Mouse (Mus musculus) hindbrain, postnatal 0 days (tissue): Measurements from ENCODE around the gene Eln. TPM values are rescaled to one million over a fixed set of nuclear protein-coding genes. Genes with fewer than 3 reads are reported as not detected.

Experiments used
- ATAC-seq: fragments of 200-750 bp; cut with Nextera tagmentation; 2 replicates; pipeline ENCODE4 v1.8.0; 2017; ENCODE audit warnings: mild to moderate bottlenecking, moderate TSS enrichment, moderate library complexity
- DNase-seq: peaks from one replicate; pipeline ENCODE4 v3.0.0-alpha.2; 2015; ENCODE audit warnings: low spot score
- H3K27ac ChIP-seq: fragments of 300-500 bp; sonication (generic); 2 replicates; pipeline ENCODE4 v1.5.1; 2014; ENCODE audit warnings: mild to moderate bottlenecking
- H3K27me3 ChIP-seq: fragments of 300-500 bp; sonication (generic); 2 replicates; pipeline ENCODE4 v1.6.1; 2014; ENCODE audit warnings: low read length, mixed read lengths; ENCODE audit not compliant: insufficient read depth
- H3K36me3 ChIP-seq: fragments of 300-500 bp; sonication (generic); 2 replicates; pipeline ENCODE4 v1.6.1; 2014; ENCODE audit warnings: low read length, mixed read lengths; ENCODE audit not compliant: insufficient read depth
- H3K4me1 ChIP-seq: fragments of 300-500 bp; sonication (generic); 2 replicates; pipeline ENCODE4 v1.6.1; 2014; ENCODE audit warnings: antibody characterized with exemption, low read length, mixed read lengths; ENCODE audit not compliant: insufficient read depth
- H3K4me2 ChIP-seq: fragments of 300-500 bp; sonication (generic); 2 replicates; pipeline ENCODE4 v1.6.1; 2014; ENCODE audit warnings: low read depth, mild to moderate bottlenecking, low read length, moderate library complexity, mixed read lengths
- H3K4me3 ChIP-seq: fragments of 300-500 bp; sonication (generic); 2 replicates; pipeline ENCODE4 v1.5.1; 2014; ENCODE audit warnings: low read length
- H3K9ac ChIP-seq: fragments of 300-500 bp; sonication (generic); replicated peaks from 2 replicates; pipeline ENCODE4 v1.6.1; 2014; ENCODE audit warnings: mild to moderate bottlenecking, low read length, moderate library complexity, mixed read lengths
- H3K9me3 ChIP-seq: fragments of 300-500 bp; sonication (generic); 2 replicates; pipeline ENCODE4 v1.6.1; 2016; ENCODE audit warnings: low read length, mixed read lengths
- CTCF ChIP-seq: IDR thresholded peaks from 2 replicates; pipeline ENCODE4 v1.5.1; 2016; ENCODE audit warnings: antibody characterized with exemption, control low read depth, low read depth
- WGBS: fragments of 180-500 bp; shearing (Covaris S2); extraction: QIAGEN DNeasy Blood & Tissue Kit; methylation state at CpG from one replicate; pipeline ENCODE4 v1.1.7; 2014; 5-methylcytosine and 5-hydroxymethylcytosine counted together
- polyA plus RNA-seq: library from polyadenylated mRNA; unstranded; fragments of >200 nt; fragmentation: Nextera tagmentation; extraction: Ambion mirVana; gene quantifications from 2 replicates; pipeline ENCODE4 v1.2.1, GENCODE M21; 2015
- total RNA-seq: library from RNA; depleted of rRNA; stranded (reverse); fragments of >200 nt; gene quantifications from 2 replicates; pipeline ENCODE4 v1.2.3, GENCODE M21; 2014

The Eln gene
- total and polyA plus RNA-seq, 2 experiments from 2014 or later: 43.3 to 47.4 TPM

DNA sequence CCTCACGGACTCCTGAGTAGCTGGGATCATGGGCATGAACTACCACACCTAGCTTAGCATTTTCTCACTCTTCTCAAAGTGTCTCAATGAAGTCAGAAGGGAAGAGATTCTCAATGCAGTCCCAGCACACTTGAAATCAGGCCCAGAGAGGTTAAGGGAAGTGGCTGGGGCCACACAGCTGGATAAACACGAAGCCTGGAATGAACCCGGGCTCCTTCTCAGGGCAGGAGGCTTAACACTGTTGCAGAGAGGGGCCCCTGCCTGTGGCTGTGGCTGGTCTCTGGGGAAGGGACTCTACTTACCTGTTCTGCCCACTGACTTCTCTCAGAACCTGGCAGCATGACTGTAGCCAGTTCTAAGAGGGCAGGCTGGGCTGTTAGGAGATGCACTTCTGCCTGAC, 7.2 kb downstream of the Eln start:
- no peaks in the 10 kb centered on the region for H3K36me3 ChIP-seq
- H3K9me3 ChIP-seq: no peaks in the 10 kb centered on the region
- no peaks in the 10 kb centered on the region for H3K27me3 ChIP-seq
- H3K4me3 ChIP-seq: no peak overlapping the region
- 58% methylated on average over 3 of the region's 3 CpGs for WGBS
- H3K4me1 ChIP-seq: 0 out of 2 replicates have a peak, but pooled peaks cover 4% of the 10 kb centered on the region
- DNase-seq: no peak
- ATAC-seq: no peak
- no peak overlapping the region for H3K27ac ChIP-seq
- no peak for TF ChIP-seq CTCF
- H3K4me2 ChIP-seq: no peak overlapping the region
- no peak overlapping the region for H3K9ac ChIP-seq

DNA sequence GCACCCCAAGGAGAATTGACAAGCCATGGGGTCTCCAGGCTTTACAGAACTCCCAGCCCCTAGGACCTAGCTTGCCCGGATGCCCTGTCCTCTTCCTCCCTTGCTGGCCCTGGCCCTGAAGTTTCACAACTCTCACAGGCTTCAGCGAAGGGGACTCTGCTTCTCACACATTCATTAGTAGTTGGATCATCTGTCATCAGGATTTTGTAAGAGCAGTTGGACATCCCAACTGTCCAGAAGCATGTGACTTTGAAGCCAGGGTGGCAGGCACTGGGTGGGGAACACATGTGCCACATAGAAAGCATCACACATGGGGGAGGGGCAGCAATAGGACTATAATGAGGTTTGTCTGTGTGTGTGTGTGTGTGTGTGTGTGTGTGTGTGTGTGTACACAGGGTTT, 12.2 kb downstream of the Eln start:
- ATAC-seq: no peak
- H3K27ac ChIP-seq: no peak overlapping the region
- H3K9ac ChIP-seq: no peak overlapping the region
- WGBS: 74% methylated on average over 2 of the region's 2 CpGs
- DNase-seq: no peak
- no peaks in the 10 kb centered on the region for H3K9me3 ChIP-seq
- H3K4me1 ChIP-seq: no peaks in the 10 kb centered on the region
- no peak for TF ChIP-seq CTCF
- no peak overlapping the region for H3K4me3 ChIP-seq
- no peak overlapping the region for H3K4me2 ChIP-seq
- no peaks in the 10 kb centered on the region for H3K36me3 ChIP-seq
- no peaks in the 10 kb centered on the region for H3K27me3 ChIP-seq

DNA sequence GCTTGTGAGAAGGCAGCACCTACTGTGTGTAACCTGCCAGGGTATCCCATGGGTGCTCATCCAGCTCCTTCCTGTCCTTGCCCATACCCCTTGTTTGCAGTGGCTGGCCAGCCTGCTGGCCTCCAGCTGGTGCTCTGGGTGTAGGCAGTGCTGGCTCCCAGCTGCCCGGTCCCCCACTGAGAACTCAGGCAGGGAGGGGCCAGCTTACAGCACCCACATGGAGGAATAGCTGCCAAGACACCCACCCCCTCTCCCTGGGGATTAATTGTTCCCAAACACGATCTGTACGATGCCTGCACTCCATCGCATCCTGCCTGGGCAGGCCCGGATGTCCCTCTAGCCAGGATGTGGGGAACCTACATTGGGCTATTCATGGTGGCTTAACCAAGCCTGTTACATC, 13.1 kb downstream of the Eln start:
- DNase-seq: no peak
- no peak overlapping the region for H3K27ac ChIP-seq
- ATAC-seq: no peak
- no peak overlapping the region for H3K9ac ChIP-seq
- H3K4me3 ChIP-seq: no peak overlapping the region
- H3K9me3 ChIP-seq: no peaks in the 10 kb centered on the region
- no peaks in the 10 kb centered on the region for H3K4me1 ChIP-seq
- no peak for TF ChIP-seq CTCF
- no peaks in the 10 kb centered on the region for H3K27me3 ChIP-seq
- H3K36me3 ChIP-seq: no peaks in the 10 kb centered on the region
- 67% methylated on average over 5 of the region's 5 CpGs for WGBS
- H3K4me2 ChIP-seq: no peak overlapping the region

DNA sequence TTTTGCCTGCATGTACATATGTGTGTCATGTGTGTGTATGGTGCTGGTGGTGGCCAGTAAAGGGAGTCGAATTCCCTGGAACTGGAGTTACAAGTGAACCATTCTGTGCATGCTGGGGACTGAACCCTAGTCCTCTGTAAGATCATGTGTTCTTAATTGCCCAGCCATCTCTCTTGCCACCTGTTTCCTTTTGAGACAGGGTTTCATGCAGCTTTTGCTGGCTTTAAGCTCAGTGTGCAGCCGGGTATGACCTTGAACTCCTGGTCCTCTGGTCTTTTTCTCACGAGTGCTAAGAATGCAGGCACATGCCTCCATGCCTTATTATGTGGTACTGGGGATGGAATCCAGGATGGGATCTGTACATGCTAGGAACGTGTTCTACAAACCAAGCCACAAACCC, 13.9 kb downstream of the Eln start:
- H3K9ac ChIP-seq: no peak overlapping the region
- ATAC-seq: no peak
- no peaks in the 10 kb centered on the region for H3K27me3 ChIP-seq
- 74% methylated on average over 4 of the region's 4 CpGs for WGBS
- H3K4me2 ChIP-seq: no peak overlapping the region
- H3K4me1 ChIP-seq: no peaks in the 10 kb centered on the region
- no peak for TF ChIP-seq CTCF
- H3K4me3 ChIP-seq: no peak overlapping the region
- H3K27ac ChIP-seq: no peak overlapping the region
- H3K36me3 ChIP-seq: no peaks in the 10 kb centered on the region
- no peak for DNase-seq
- H3K9me3 ChIP-seq: no peaks in the 10 kb centered on the region

DNA sequence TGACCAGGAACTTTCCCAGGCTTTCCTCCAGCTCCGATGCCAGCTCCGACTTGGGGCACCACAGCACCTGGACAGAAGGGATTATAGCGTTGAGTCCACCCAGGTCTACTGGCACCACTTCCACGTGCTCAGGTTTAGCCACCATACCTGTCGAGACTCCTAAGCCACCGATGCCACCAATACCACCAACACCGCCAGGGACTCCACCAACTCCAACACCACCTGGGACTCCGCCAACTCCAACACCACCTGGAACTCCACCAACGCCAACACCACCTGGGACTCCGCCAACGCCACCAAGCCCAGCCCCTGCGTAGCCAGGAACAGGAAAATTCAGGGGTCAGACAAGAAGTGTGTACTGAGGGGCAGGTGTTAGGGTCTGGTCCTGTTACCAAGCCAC, 18.0 kb downstream of the Eln start:
- Histone ChIP-seq H3K9ac (no peak overlapping the region), H3K27me3 (no peaks in the 10 kb centered on the region), H3K4me1 (no peaks in the 10 kb centered on the region), H3K4me2 (no peak overlapping the region), H3K4me3 (no peak overlapping the region), H3K9me3 (no peaks in the 10 kb centered on the region), H3K27ac (no peak overlapping the region), H3K36me3 (no peaks in the 10 kb centered on the region)
- WGBS: 91% methylated on average over 12 of the region's 12 CpGs
- DNase-seq (no peak), ATAC-seq (no peak)
- no peak for TF ChIP-seq CTCF

DNA sequence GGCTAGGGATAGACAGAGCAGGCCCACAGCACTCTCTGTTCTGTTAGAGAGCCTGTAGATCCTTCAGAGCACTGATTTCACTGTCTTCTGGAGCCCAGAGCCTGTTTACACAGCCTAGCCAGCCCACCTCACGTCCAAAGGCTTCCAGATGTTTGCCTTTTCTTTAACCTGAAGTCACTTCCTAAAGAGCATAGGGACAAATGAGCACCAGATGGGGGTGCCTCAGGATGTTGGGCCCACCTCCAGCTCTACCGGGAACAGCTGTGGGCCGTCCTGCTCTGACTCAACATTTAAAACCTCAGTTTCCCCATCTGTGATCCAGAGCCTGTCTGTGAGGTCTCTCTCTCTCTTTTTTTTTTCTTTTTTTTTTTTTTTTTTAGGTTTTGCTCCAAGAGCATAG, 18.6 kb downstream of the Eln start:
- Histone ChIP-seq H3K4me3 (no peak overlapping the region), H3K36me3 (no peaks in the 10 kb centered on the region), H3K27ac (no peak overlapping the region), H3K9me3 (no peaks in the 10 kb centered on the region), H3K27me3 (no peaks in the 10 kb centered on the region), H3K4me2 (no peak overlapping the region), H3K9ac (no peak overlapping the region), H3K4me1 (no peaks in the 10 kb centered on the region)
- no peak for TF ChIP-seq CTCF
- 67% methylated on average over 3 of the region's 3 CpGs for WGBS
- ATAC-seq (no peak), DNase-seq (no peak)

DNA sequence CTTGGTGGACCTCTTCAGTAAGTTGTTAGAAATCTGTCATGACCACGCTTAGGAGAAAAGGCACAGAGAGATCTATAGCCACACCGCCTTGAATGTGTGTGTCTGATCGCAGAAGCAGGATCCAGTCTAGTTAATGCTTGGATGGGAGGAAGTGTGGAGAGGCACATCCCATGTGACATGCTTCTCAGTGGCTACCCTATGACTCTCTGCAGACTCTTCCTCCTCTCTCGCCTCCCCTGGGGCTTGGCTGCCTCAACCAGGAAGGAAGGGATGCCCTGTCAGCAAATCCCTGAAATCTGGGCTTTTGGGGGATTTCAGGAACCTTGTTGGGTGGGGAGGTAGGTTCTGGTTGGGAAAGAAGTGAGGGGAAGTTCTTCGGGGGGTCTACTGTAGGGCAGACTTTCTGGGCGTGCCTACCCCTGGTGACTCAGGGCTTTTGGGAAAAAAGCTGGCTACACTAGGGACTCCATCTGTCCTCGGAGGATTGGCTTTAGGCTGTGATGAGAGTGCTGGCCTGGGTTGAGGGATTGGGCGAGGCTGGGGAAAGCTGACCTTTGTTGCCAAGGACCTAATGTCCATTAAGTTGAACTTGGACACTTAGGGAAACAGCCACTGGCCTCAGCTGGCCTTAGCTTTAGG, 20.0 kb downstream of the Eln start:
- no peaks in the 10 kb centered on the region for H3K36me3 ChIP-seq
- WGBS: 83% methylated on average over 8 of the region's 8 CpGs
- no peak for ATAC-seq
- no peaks in the 10 kb centered on the region for H3K4me1 ChIP-seq
- no peak overlapping the region for H3K4me2 ChIP-seq
- no peak for TF ChIP-seq CTCF
- H3K9me3 ChIP-seq: no peaks in the 10 kb centered on the region
- no peak overlapping the region for H3K9ac ChIP-seq
- H3K4me3 ChIP-seq: no peak overlapping the region
- no peaks in the 10 kb centered on the region for H3K27me3 ChIP-seq
- no peak for DNase-seq
- H3K27ac ChIP-seq: no peak overlapping the region
